Mouse (Mus musculus) adipocyte (in vitro differentiated cells): Measurements from ENCODE around the gene Mrfap1.

Experiments used
- DNase-seq: peaks from one replicate; pipeline ENCODE4 v3.0.0-alpha.2; 2016; ENCODE audit warnings: low spot score

Mrfap1 gene

GRCm38 (mm10) chr5:36786052-36786451, 10.5 kb downstream of the Mrfap1 start:
- no peak for DNase-seq

DNA sequence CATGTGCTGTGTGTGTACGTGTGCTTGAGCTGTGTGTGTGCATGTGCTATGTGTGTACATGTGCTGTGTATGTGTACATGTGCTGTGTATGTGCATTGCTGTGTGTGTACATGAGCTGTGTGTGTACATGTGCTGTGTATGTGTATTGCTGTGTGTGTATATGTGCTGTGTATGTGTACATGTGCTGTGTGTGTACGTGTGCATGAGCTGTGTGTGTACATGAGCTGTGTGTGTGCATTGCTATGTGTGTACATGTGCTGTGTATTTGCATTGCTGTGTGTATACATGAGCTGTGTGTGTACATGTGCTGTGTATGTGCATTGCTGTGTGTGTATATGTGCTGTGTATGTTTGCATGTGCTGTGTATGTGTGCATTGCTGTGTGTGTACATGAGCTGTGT, 17.1 kb downstream of the Mrfap1 start:
- DNase-seq: no peak

- no peak for DNase-seq
Measured at GRCm38 (mm10) chr5:36778901-36779300, 17.7 kb downstream of the Mrfap1 start.

DNA sequence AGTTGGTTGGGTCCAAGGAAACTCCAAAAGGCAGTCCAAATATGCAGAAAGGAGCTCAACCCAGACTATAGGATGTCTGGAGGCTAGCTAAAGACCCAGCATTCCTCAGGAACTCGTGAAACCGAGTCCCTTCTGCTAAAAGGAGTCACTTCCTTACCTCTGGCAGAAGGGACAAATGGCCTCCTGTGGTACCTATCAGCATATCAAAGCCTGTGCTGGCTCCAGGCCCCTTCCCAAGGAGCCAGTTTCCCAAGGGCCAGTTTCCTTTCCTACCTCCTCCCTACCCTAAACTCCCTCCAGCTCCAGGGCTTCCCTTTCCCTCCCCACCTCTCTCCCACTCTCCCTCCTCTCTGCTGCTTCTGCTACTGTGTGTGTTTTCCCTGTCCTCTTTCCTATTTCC, 19.4 kb downstream of the Mrfap1 start:
- DNase-seq: no peak

DNA sequence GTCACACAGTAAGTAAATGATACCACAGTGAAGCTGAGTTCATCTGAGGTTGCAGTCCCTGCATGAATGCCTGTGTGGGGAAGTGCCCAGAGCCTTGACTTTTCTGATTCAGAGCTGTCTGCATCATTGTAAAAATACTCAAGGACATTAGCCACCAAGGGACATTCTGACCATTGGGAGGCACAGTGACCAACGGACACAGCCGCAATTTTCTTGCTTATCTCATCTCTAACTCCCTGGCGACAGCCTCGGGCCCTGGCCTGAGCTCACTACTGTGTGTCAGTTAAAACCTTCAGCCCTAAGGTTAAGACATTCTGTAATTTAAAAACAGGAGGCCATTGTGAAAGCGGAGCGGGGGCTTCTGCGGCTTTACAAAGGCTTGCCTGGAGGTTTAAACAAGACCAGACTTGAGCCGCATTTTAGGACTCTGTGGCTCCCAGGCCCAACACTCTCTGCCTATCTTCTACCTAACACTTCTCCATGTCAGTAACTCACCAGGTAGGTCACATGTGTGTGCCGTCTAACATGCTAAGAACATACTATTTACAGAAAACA, 20.5 kb downstream of the Mrfap1 start:
- no peak for DNase-seq

DNA sequence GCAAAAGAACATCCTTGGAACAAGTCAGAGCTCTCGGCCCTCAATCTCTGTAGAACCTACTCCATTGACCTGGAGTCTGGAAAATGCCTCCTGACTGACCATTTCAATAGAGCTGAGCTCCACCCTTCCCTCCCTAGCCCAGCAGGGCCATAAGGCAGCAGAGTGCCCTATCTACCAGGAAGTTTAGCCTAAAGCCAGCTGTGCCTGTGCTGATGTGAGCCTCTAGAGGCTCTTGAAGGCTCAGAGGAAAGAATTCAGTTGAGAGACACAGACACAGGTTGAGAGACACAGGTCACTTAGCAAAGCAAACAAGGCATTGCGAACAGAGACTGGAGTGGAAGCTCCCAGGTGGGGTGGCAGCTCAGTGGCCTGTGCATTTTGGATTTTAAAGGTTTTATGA, 21.3 kb downstream of the Mrfap1 start:
- DNase-seq: no peak

- no peak for DNase-seq
Measured at GRCm38 (mm10) chr5:36772586-36772985, 24.0 kb downstream of the Mrfap1 start.

DNA sequence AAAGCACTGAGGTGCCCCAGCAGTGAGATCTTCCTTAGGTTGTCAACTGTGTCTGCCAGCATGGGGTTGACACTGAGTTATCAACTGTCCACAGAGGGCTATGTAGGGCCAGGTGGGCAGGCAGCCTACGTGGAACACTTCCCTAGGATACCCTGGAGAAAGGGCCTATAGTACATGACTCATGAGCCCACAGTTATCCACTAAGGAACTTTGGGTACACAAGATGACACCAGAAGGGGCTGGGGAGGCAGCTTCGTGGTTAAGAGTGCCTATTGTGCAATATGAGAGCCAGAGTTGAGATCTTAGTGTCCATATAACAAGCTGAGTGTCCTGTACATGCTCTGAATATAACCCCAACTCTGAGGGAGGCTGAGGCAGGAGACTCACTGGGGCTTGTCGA, 27.0 kb downstream of the Mrfap1 start:
- DNase-seq: no peak

DNA sequence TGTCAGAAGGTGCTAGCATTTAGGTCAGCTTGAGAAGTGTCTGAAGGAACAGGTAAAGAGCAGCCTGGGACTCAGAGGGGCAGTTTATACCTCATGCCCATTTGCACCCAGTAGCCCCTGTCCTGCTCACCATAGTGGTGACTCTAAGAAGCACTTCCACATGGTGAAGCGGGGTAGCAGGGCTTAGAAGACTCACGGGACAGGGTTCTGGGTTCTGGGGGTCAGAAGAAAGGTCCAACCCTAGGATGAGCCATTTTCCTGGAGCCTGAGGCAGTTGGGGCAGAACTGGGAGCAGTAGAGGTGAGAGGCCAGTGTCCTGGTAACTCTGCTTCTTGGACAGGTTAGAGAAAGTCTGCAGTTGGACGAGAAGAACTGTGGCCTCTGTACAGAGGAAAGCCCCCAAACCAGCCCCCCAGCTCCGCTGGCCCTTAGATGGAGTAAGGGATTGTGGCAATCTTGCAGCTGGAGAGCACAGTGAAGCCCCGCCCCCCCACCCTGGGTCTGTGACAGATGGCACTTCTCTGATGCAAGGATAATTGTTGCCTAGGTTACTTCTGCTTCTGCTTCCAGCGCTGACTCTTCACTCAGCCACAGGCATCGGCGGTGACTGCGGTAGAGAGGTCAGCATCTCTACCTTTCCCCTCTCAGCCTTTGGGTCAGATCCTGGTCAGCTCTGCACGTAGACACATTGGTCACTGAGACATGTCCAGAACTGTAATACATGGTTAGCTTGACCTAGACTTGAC, 29.4 kb downstream of the Mrfap1 start:
- DNase-seq: no peak

DNA sequence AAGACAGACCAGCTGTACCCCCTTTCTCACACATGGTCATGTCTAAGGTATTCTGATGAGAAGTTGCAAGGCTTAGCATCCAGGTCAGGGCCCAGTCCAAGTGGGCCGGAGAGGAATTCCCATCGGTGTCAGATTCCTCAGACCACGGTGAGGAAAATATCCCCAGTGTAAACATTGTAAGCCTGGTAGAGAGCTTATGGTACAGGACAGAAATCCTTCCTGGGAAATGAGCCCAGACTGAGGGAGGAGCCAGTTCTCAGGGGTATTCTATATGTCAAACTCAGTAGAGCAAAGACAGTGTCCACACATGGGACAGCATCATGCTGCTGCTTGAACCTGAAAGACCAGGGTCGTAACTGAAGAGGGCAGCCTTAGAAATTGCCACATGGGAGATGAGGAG, 36.7 kb downstream of the Mrfap1 start:
- DNase-seq: no peak

DNA sequence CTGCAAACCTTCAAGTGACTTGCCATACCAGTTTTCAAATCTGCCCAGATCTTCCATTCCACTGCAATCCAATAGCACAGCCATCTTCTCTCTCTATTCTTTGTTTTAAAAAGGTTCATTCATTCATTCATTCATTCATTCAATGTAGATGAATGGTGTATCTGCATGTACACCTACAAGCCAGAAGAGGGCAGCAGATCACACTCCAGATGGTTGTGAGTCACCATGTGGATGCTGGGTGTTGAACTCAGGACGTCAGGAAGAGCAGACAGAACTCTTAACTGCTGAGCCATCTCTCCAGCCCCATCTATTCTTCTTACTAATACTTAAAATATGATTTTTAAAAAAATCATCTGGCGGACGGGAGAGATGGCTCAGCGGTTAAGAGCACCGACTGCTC, 39.5 kb downstream of the Mrfap1 start:
- DNase-seq: peak; percentile 17

DNA sequence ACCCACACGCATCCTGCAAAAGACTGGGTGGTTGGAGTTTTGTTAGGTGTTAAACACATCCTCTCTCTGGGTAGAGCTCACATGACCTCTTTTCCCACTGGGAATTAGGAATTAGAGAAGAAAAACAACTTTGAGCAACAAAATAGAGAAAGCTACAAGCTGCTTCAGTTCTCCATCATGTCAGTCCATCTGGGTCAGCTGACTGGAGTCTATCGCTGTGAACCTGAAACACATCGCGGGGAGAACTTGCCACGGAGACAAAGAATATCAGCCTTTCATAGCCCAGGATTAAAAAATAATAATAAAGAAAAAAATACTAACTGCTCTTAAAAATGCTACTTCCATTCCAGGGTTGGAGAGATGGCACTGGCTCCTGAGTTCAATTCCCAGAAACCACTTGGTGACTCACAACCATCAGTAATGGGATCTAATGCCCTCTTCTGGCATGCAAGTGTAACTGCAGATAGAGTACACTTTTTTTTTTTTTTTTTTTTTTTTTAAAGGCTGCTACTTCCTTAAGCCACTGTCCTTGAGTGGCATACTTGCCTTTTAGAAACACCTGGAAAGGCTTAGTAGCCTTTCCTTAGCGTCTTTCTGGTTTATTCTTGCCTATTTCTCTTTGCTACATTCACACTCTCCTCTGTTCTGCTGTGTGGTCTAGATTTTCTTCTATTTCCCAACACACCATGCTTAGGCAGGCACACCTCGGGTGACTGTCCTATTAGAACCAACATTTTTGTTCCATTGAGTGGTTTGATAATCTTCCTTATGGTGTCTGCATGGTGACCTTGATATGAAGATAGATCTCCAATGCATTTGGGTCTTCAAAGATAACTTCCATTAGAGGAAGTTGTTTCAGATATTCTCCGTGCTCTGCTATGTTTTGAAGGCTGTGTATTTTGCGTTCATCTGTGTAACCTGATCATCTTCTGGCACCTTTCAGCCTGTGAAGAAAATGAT, 46.2 kb downstream of the Mrfap1 start:
- no peak for DNase-seq

- peak; percentile 94 for DNase-seq
Measured at GRCm38 (mm10) chr5:36748536-36749061, 48.0 kb downstream of the Mrfap1 start, which contains the start of gene Bloc1s4. Gene Bloc1s4, minus strand, starts transcription at chr5:36748650.

DNA sequence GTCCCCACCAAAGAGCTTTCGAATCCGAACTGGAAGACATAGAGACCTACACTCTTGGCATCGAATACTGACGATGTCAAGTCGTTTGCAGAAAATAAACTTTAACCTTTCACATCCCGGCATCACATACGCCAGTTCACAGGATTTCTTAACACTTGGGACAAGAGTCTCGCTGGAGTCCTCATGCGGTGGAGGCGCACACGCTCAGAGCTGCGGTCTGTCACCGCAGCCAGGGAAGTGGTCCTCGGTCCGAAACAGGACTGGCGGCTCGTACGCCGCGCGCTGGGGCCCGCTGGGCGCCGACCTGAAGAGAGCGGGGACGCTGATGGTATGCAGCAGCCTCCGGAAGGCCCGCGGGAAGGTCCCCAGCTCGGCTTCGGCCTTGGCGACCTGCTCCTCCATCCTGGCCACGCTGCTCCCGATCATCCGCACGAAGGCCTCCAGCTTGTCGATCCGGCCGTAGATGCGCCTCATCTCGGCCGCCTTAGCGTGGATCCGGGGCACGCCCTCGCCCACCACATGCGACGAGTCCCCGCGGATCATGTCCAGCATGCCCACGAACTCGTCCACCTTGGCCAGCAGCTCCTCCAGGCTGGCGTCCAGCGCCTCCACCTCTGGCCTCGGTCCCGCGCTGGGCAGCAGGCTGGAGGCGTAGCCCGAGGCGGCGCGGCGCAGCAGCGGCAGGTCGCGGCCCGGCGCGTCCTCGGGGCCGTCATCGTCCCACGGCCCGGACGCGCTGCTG, 48.6 kb downstream of the Mrfap1 start:
- no peak for DNase-seq

- DNase-seq: no peak
Measured at GRCm38 (mm10) chr5:36747071-36747470, 49.5 kb downstream of the Mrfap1 start.
